Mouse (Mus musculus): ENCODE measurements around the gene Rbbp4. TPM values are rescaled to one million over a fixed set of nuclear protein-coding genes. Genes with fewer than 3 reads are reported as not detected.

The Rbbp4 gene
- polyA plus RNA-seq, 2 experiments from 2014 or later, result 252 to 315 TPM

DNA sequence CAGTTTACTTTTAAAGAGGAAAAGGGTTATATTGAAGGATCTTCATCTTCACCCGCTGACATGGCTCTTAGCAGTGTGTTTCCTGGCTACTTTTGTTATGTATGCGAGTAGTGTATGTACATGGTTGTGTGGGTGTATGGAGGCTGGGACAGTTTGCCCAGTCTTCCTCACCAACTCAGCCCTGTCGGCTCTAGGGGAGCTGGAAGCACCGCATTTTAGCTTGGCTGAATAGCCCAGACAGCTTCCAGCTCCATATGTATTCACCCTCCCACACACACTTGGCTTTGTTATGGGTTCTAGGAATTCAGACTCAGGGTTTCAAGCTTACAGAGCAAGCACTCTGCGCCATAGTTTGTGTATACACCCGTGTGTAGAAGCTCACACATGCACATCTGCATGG, 15.9 kb upstream of the Rbbp4 start:
- no peak for ATAC-seq

DNA sequence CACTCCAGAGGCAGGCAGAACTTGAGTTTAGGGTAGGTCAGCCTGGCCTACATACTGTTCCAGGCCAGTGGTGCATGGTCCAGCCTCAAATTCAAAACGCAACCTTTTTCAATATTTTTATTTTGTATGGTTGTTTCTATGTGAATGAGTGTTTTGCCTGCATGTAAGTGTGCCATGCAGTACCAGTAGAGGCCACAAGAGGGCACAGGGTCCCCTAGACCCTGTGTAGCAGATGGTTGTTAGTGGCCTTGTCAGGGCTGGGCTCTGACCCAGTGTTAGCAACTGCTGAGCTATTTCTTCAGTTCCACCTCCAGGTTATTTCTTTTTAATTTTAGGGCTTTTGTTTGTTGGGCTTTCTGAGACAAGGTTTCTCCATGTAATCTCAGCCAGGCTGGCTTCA, 15.5 kb upstream of the Rbbp4 start:
- peak; percentile 80 for ATAC-seq

DNA sequence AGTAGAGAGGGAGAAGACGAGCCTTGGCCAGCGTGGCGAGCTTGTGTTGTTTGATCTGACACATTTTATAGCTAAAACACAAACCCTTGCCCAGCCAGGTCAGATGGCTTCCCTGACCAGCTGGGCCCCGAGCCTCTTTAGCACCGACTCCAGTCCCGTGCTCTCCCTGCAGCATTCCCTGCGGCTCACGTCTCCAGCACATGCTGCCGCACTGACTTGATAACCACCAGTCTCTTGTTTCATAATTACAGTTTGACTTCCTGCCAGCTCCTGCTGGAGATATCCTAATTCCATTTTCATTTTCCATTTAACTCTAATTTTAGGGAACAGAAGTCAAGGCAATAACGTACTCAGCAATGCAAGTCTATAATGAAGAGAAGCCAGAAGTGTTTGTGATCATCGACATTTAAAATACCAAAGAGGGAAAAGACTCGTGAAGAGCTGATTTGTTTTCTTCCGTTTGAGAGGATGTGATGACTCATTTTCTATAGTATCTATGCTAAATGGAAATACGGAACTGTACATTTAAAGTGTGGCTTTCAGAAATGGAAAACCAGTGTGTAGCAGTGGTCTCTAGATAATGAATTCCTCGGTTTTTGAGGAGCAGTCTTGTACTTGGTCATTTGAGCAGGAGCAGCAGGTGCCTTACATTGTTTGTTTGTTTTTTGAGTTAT, 11.4 kb upstream of the Rbbp4 start:
- ATAC-seq, result no peak

DNA sequence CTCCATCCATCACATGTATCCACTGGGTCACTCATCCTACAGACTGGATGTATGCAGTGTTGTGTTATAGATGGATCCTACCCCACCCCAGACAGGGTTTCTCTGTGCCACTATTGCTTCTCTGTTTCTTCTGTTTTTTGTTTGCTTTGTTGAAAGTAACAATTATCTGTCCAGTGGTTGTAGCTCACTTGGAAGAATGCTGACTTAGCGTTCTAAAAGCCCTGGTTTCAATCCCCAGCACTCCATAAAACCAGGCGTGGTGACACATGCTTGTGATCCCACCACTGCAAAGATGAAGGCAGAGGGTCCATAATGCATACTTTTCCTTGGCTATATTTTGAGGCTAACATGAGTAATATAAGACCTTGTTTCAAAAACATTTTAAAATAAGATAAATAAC, 7.5 kb upstream of the Rbbp4 start:
- no peak for ATAC-seq

DNA sequence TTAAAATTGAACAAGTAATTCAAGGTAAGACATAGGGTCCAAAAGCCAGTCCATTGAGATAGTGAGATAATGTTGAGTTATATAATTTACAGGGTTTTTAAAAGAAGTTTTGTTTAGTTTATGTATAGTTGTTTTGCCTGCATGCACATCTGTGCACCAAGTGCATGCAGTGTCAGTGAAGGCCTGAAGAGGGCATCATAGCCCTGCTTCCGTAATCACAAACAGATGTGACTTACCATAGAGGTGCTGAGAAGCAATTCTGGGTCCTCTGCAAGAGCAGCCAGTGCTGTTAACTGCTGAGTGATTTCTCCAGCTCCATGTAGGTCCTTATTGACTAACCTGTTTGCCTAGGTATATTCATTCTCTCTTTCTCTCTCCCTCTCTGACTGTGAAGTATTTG, 6.7 kb upstream of the Rbbp4 start:
- no peak for ATAC-seq

DNA sequence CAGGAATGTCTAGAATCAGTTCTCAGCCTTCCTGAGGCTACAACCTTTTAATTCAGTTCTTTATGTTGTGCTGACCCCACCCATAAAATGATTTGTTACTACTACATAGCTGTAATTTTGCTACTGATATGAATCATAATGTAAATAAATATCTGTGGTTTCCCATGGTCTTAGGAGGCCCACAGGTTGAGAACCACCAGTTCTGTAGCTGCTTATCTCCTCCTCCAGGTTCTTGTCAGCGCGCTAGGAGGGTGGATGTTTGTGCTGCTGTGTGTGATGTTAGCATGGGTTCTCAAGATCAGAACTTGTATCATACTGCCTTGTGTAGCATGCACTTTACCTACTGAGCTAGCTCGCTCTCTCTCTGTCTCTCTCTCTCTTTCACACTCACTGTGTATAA, 4.6 kb upstream of the Rbbp4 start:
- no peak for ATAC-seq

DNA sequence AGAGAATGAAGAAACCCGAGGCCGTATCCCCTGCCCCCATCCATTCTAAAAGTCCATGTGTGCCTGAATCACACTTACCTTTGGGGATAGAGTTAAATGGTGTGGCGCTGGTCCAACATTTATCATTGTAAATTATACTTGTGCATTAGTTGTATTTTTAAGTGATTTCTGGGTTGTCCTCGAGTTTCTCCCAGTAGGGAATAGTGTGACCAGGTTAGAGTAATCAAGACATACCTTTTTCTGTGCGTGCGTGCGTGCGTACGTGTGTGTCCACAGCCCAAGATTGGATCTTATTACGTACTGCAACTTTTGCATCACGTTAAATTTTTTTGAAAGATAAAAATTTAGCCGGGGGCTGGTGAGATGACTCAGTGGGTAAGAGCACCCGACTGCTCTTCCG, 1.1 kb upstream of the Rbbp4 start:
- ATAC-seq, result no peak

DNA sequence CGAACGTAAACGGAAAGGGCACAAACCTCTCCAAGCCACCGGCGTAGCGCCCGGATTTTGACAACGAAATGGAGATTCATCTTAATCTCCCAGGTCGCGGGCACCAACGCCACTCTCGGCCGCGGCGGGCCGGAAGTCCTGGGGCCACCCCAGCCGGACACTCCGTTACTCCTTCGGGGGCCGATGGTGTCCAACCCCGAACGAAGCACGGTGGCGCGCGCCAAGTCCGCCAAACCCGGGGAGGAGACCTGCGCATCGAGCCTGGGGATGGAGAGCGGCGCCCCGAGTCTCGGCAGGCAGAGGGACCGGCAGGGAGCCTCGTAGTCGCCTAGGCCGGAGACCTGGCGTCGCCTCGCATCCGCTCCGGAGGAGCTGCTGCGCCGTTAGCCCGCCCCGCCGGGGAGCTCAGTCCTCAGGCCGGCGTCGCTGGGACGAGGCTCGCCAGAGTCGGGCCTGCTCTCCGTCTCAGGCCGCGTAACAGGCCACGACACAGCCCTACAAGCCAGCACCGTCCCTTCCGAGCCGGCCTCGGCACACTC, 424 bp downstream of the Rbbp4 start:
- ATAC-seq, result peak; percentile 9

DNA sequence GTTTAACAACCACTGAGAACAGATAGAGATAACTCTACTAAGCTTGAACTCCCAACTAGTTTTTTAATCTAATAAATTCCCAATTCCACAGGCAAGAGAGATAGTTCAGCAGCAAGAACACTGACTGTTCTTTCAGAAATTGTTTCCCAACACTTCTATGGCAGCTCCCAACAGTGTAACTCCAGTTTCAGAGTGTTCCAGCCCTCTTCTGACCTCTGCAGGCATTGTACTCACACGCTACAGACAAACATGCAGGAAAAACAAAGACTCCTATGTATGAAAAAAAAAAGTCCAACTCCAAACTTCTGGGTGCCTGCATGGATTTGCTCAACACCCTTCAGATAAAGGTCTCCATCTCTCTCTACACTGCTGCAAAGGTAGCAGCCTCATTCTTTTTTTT, 2.3 kb downstream of the Rbbp4 start:
- ATAC-seq, result no peak

DNA sequence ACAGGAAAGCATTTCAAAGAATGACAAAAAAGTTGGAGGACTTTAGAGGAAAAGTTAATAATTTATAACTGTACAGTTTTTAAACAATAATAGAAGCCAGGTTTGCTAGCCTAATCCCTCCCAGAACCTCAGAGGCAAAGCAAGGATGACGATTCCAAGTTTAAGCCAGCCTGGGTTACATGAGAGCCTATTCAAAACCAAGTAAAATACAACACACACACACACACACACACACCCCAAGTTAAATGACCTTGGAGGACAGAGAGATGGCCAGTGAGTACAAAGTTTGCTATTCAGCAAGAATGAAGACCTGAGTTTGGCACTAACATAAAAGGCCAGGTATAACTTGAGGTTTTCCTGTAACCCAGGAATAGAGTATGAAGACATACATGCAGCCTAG, 9.0 kb downstream of the Rbbp4 start:
- ATAC-seq, result no peak

DNA sequence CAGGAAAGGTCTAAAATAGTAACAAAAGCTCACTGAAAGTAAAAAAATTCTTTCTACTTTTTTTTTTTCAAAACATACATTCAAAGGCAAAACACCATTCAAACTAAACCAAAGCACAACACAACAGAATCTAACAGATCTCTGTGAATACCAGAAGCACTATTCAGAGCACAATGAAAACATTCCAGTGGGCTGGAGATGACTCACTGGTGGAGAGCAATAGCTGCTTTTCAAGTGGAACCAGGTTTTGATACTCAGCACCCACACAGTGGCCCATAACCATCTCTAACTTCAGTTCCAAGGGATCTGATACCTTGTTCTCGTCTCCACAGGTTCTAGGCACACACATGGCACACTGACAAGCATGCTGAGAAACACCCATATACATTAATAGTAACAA, 10.4 kb downstream of the Rbbp4 start:
- ATAC-seq, result no peak

DNA sequence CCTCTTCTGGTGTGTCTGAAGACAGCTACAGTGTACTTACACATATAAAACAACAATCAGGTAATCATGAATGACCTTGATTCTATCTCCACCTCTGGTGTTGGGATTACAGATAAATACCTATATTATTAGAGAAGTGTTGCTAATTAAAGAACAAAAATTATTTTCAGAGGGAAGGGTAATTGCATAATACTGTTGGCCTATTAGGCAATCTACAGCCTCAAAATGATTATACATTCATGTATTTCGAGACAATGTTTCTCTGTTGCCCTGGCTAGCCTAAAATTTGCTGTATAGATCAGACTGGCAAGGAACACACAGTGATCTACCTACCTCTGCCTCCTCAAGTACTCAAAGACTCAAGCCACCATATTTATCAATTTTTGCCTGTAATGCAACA, 11.7 kb downstream of the Rbbp4 start:
- ATAC-seq, result no peak

DNA sequence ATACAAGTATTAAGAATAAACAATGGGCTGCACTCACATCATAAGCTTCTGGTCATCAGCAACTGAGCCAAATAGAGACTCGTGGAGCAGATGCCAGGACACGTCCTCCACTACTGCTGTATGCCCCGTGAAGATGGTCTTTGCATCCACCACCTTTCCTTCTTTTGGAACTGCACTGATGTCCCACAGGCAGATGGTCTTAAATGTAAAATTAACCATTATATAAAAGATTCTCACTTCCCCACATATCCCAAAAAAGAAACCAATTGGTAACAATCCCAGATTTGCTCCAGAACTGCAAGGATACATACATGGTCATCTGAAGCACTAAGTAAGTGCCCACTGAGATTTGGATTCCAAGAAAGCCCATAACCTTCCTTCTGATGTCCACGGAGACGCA, 13.1 kb downstream of the Rbbp4 start:
- no peak for ATAC-seq

DNA sequence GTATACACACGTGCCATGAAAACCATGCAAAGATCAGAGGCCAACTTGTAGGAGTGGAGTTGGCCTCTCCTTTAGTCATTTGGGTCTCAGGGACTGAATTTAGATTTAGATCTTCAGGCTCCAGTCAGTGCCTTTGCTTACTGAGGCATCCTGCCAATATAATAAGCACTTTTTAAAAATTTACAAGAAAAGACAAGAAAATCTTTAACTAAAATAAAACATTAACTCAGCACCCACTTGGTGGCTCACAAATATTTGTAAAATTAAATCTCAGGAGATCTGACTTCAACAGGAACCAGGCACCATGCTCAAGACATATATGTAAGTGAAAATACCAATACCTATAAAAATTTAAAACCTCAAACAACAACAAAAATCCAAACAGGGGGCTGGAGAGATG, 14.3 kb downstream of the Rbbp4 start:
- ATAC-seq, result no peak

DNA sequence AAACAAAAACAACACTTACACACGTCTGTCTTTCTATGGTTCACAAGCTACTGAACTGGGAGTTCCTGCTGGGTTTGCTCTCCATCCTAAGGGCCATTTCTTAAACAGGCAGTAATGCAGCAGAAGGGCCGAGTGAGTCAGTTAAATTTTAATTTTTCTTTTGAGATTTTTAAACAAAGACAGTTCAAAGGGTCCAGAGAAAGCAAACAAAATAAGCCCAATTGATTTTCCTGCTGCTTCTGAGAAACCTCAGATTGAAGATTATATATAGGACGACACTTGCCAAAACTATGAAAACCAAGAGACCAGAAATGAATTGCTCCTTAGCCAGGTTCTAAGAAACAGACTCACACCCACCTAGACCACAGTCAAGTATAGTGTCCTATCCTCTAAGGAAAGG, 21.3 kb downstream of the Rbbp4 start:
- no peak for ATAC-seq

DNA sequence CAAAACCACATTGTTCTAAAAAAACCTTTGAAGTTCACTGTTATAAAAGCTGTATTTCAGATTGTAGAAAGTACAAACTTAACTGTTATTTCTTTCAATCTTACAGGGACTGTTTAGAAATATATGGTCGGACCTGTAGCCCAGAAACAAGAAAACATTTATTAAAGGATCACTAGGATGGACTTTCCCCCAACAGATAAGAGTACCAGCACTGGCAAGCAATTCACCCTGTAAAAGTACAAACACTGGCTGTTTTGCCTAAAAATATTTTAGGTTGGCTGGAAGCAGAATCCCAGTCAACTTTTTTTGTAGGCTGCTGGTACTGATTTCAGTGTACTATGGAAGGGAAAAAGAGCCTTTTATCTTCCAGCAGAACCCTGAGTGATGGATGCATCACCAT, 27.2 kb downstream of the Rbbp4 start:
- no peak for ATAC-seq

DNA sequence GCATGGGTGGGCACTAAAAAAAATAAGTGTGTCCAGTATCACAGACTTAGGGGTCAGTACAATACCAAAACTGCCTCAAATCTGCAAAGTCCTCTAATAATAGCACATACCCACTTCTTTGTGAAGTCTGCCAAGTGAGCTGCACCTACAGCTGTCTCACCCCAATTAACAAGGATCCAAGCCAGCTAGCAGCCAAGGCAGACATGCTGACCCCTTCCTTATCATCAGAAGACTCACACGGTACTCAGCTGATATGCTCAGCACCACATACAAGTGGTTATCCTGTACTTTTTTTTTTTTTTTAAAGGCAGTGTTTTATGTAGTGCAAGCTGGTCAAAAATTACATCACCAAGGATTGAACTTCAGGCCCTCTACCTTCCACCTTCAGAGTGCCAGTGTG, 30.9 kb downstream of the Rbbp4 start:
- ATAC-seq, result no peak

DNA sequence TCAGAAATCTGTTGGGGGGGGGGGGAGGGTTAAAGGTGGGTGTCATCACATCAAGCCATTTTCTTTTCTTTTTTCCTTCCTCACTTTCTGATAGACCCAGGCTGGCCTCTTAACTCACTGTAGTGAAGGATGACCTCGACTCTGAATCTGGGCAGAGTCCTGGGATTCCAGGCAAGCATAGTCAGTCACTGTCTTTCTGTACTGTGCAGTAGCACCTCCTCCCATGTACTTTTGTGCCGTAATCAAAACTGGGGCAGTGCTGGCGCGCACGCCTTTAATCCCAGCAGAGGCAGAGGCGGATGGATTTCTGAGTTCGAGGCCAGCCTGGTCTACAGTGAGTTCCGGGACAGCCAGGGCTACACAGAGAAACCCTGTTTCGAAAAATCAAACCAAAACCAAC, 31.4 kb downstream of the Rbbp4 start:
- no peak for ATAC-seq

DNA sequence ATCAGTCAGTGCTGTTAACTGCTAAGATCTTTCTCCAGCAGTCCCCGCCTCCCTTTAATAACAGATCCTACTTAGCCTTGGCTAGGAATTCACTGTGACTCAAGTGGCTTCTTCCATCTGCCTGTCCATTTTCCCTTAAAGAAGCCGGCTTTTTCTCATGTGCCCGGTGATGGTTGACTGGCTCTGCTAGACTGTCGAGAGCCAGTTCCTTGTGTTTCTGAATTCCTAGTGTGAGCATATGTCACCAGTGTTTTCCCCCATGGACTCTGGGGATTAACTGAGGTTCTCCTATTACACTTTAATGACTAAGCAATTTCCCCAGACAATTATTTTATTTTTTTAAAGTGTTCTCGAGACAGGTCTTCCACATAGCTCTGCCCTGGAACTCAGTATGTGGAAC, 31.8 kb downstream of the Rbbp4 start:
- no peak for ATAC-seq

DNA sequence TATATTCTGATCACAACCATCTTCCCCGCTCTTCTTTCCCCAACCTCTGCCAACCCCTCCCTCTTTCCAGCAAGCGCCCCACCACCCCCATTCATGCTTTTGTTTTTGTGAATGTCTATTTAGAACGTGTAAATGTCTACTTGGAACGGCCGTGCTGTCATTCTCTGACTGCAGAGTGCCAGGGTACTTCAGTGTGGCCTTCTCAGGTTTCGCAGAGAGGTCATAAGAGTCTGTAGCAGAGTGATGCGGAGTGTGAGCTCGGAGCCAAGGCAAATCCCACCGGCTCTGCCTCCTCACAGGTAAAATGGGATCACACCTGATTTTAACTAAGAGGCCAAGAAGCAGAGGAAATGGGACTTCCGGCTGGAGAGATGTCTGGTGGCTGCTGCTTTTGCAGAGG, 36.0 kb downstream of the Rbbp4 start:
- ATAC-seq, result no peak

DNA sequence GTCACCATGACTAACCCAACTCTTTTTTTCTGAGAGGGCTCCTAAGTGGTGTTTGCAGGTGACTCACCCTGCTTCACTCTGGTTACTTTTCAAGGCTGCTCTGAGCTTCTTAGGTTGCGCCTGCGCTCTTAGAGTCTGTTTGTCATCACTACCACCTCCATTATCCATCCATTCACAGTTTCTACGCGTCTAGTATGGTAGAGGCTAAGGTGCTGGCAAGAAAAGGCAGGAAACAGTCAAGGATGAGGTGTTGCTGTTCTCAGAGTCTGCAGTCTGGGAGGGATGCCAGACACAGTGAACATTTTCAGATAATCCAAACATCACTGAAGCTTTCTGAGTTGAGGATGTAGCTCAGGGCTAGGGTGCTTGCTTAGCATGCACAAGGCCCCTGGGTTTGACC, 37.4 kb downstream of the Rbbp4 start:
- no peak for ATAC-seq

DNA sequence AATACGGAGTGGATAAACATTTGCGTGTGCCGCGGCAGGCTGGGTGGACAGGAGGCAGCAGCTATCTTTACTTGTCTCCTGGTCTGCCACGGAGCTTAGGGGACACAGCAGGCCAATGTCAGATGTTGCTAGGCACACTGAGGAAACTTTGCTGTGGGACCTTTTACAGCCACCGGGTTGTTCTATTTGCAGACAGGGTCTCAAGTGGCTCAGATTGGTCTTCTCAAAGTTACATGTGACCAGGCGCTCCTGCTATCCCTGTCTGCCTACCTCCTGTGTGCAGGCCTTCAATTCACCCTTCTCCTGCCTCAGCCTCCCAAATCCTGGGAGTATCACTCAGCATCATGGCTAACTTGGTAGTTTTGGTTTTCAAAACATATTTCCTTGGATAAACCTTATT, 39.1 kb downstream of the Rbbp4 start:
- ATAC-seq, result no peak

DNA sequence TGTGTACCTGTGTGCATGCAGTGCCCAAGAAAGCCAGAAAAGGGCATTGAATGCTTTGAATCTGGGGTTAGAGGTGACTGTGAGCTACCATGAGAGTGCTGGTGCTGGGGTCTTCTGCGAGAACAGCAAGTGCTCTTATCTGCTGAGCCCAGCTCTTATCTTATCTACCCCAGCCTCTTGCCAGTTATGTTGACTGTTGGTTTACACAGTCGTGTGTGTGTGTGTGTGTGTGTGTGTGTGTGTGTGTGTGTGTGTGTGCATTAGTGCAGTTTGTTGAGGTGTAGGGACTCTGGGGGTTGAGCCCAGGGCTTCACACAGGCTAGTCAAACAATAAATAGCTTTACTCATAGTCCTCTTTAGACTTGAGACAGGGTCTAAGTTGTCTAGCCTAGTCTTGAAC, 40.0 kb downstream of the Rbbp4 start:
- no peak for ATAC-seq

DNA sequence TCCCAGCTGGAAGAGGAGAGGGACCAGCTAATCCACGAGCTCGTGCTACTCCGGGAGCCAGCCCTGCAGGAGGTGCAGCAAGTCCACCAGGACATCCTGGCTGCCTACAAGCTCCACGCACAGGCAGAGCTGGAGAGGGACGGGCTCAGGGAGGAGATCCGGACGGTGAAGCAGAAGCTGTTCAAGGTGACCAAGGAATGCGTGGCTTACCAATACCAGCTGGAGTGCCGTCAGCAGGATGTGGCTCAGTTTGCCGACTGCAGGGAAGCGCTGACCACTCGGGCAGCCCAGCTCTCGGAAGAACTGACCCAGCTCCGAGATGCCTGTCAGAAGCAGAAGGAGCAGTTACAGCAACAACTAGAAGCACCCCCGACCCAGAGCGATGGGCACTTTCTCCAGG, 41.5 kb downstream of the Rbbp4 start:
- ATAC-seq, result no peak

DNA sequence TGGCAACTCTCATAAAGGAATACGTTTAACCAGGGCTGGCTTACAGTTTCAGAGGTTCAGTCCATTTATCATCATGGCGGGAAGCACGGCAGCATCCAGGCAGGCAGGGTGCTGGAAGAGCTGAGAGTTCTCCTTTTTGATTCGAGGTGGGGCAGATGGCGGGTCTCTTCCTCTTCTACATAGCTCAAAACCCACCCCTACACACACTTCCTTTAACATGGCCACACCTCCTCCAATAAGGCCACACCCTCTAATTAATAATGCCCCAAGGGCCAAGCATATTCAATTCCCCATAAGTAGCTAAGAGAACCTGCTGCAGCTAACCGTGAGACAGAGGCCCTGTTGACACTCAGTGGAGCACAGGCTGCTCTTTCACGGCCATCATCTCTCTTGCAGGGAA, 42.3 kb downstream of the Rbbp4 start:
- no peak for ATAC-seq
